Mouse (Mus musculus) hindbrain, embryonic 13.5 days (tissue): ENCODE measurements around the gene Adcy5. TPM values are rescaled to one million over a fixed set of nuclear protein-coding genes. Genes with fewer than 3 reads are reported as not detected.
A peak's percentile ranks its signal among the peaks of the same experiment; 100 is the strongest.

ENCODE experiments used
- ATAC-seq: fragments of 200-750 bp; cut with Nextera tagmentation; 2 replicates; pipeline ENCODE4 v1.8.0; 2017; ENCODE audit warnings: moderate TSS enrichment; ENCODE audit not compliant: low FRiP score
- H3K27ac ChIP-seq: fragments of 300-500 bp; sonication (generic); 2 replicates; pipeline ENCODE4 v1.5.1; 2015; ENCODE audit warnings: inconsistent platforms, mild to moderate bottlenecking, moderate library complexity
- H3K27me3 ChIP-seq: fragments of 300-500 bp; sonication (generic); 2 replicates; pipeline ENCODE4 v1.6.1; 2015; ENCODE audit warnings: mild to moderate bottlenecking, inconsistent platforms
- H3K36me3 ChIP-seq: fragments of 300-500 bp; sonication (generic); 2 replicates; pipeline ENCODE4 v1.6.1; 2015; ENCODE audit warnings: mild to moderate bottlenecking, inconsistent platforms
- H3K4me1 ChIP-seq: fragments of 300-500 bp; sonication (generic); replicated peaks from 2 replicates; pipeline ENCODE4 v1.6.1; 2015; ENCODE audit warnings: inconsistent platforms
- H3K4me2 ChIP-seq: fragments of 300-500 bp; sonication (generic); 2 replicates; pipeline ENCODE4 v1.6.1; 2015; ENCODE audit warnings: inconsistent platforms, mild to moderate bottlenecking, moderate library complexity
- H3K4me3 ChIP-seq: fragments of 300-500 bp; sonication (generic); 2 replicates; pipeline ENCODE4 v1.5.1; 2015; ENCODE audit warnings: mild to moderate bottlenecking, inconsistent platforms
- H3K9ac ChIP-seq: fragments of 300-500 bp; sonication (generic); 2 replicates; pipeline ENCODE4 v1.6.1; 2015; ENCODE audit warnings: mild to moderate bottlenecking, inconsistent platforms
- H3K9me3 ChIP-seq: fragments of 300-500 bp; sonication (generic); 2 replicates; pipeline ENCODE4 v1.6.1; 2016; ENCODE audit warnings: inconsistent platforms
- WGBS: fragments of 180-500 bp; shearing (Covaris S2); methylation state at CpG from one replicate; pipeline ENCODE4 v1.1.7; 2015; 5-methylcytosine and 5-hydroxymethylcytosine counted together
- polyA plus RNA-seq: library from polyadenylated mRNA; unstranded; fragments of >200 nt; fragmentation: Nextera tagmentation; extraction: Ambion mirVana; gene quantifications from 2 replicates; pipeline ENCODE4 v1.2.1, GENCODE M21; 2015

Adcy5 gene
- 5.0 and 5.6 TPM in 2 replicates for polyA plus RNA-seq

DNA sequence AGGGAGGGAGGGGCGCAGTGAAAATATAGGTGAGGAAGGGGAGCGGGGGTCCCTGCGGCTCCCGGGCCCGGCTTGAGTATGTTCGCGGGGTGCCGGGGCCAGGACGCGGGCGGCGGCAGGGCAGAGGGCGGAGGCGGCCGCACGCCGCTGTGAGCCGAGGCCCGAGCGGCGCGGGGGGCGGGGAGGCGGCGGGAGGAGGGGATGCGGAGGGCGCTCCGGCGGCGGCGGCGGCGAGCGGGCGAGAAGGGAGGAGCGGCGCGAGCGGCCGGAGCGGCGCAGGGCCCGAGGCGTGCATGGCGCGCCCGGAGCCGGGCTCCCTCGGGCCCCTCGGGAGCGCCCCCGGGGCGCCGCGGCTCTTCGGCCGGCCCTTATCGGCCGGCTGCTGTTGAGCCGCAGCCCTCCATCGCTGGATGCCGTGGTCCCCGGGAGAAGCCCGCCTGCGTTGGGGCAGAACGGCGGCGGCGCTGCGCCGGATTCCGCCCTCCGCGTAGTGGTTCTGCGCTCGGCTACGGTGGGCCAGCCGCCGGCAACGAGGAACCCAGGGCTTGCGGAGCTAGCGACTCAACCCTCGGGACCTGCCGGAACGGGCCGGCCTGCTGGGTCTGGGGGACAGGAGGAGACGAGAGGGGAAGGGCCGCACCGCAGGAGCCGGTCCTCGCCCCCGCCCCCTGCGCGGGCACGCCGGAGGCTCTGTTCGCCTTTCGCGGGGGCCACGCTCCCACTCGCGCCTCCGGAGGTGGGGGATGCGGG is at the start of gene Adcy5:
Gene Adcy5 (plus strand): TSS at position 237 of the 750 bp plus-strand sequence.
- WGBS, result 0% methylated on average over 45 of the region's 104 CpGs
- peak; percentile 67 for ATAC-seq

DNA sequence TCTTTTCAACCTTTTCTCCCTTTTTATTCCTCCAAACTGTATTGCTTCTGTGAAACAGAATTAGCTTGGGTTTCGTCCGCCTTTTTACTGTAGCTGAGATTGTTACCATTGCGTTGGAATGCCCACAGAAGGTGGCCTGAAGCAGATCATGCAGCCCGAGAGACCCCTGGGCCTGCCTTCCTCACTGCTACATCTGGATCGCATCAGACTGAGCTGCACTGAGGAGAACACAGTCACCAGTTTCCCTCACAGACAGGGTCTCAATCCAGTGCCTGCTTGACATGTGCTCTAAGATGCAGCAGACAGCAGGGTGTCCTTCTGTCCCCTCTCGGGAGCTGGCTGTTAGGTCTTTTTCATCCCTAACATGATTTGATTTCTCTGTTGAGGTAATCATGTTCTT is 46.7 kb upstream of the Adcy5 start:
- 77% methylated on average over 6 of the region's 6 CpGs for WGBS
- Histone ChIP-seq H3K4me3 (no peak overlapping the region), H3K9me3 (no peaks in the 10 kb centered on the region), H3K4me2 (no peak overlapping the region), H3K9ac (0 out of 2 replicates have a peak overlapping the region, but pooled peaks have one; percentile 10), H3K27ac (no peak overlapping the region), H3K36me3 (peaks cover 15% of the 10 kb centered on the region), H3K27me3 (no peaks in the 10 kb centered on the region), H3K4me1 (peaks cover 7% of the 10 kb centered on the region)
- no peak for ATAC-seq

More for the DNA sequence above, at the start of gene Adcy5:
- Histone ChIP-seq H3K36me3 (peaks cover 3% of the 10 kb centered on the region; the same call in 1 of the 2 replicates), H3K4me1 (peaks cover 61% of the 10 kb centered on the region), H3K27me3 (peaks cover 54% of the 10 kb centered on the region), H3K4me2 (peak within 1 kb of the TSS; percentile 79), H3K4me3 (peak within 1 kb of the TSS; percentile 83), H3K27ac (peak within 1 kb of the TSS; percentile 91), H3K9ac (peak within 1 kb of the TSS; percentile 95), H3K9me3 (no peaks in the 10 kb centered on the region)

DNA sequence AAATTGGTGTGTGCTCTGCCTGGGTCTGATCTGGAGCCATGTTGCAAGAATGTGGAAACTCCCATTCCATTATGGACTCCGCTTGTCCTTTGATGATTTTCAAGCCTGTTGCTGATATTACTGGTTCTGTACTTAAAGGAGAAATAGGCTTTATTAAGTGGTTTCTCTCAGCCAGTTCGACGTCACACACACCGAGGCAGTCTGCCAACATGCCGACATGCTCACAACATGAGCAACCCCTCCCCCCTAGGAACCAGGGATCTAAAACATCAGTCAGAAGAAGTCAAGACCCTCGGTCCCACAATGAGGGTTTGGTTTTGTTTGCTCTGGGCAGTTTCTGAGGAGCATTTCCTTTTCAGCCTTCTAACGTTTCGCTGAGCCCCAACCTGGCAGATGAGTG is 45.5 kb upstream of the Adcy5 start:
- no peaks in the 10 kb centered on the region for H3K27me3 ChIP-seq
- WGBS, result 48% methylated on average over 8 of the region's 8 CpGs
- ATAC-seq, result no peak

DNA sequence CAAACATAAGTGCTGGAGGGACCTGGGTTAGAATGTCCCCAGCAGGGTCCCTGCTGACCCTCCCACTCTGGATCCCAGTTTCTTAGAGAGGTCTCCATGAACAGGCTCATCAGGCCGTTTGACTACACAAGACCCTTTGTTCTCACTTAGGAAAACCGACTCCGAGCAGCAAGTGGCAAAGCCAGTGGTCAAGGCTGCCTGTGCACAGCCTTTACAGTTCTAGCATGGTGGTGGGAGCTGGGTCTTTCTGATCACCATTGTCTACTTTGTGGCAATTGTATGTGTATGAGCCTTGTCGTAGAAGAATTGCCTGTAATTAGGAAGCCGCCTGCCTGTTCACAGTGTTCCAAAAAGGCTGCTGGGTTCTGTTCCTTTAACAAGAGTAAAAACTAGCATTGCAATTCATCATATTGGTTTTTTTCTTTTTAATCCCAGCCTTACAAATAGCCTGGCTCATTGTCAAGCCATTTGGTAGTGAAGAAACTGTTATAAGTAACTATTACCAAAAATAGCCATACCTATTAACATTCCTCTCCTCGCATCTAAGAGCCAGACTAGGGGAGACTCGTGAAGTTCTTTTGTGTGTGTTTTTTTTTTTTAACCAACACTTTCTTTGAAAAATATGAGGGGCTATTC is 44.9 kb upstream of the Adcy5 start:
- 43% methylated on average over 7 of the region's 7 CpGs for WGBS
- peaks cover 7% of the 10 kb centered on the region for H3K4me1 ChIP-seq

More for the DNA sequence above, 45.5 kb upstream of the Adcy5 start:
- Histone ChIP-seq H3K4me3 (no peak overlapping the region), H3K9me3 (no peaks in the 10 kb centered on the region), H3K27ac (no peak overlapping the region), H3K4me1 (peaks cover 7% of the 10 kb centered on the region), H3K4me2 (no peak overlapping the region), H3K9ac (no peak overlapping the region), H3K36me3 (peaks cover 12% of the 10 kb centered on the region)

DNA sequence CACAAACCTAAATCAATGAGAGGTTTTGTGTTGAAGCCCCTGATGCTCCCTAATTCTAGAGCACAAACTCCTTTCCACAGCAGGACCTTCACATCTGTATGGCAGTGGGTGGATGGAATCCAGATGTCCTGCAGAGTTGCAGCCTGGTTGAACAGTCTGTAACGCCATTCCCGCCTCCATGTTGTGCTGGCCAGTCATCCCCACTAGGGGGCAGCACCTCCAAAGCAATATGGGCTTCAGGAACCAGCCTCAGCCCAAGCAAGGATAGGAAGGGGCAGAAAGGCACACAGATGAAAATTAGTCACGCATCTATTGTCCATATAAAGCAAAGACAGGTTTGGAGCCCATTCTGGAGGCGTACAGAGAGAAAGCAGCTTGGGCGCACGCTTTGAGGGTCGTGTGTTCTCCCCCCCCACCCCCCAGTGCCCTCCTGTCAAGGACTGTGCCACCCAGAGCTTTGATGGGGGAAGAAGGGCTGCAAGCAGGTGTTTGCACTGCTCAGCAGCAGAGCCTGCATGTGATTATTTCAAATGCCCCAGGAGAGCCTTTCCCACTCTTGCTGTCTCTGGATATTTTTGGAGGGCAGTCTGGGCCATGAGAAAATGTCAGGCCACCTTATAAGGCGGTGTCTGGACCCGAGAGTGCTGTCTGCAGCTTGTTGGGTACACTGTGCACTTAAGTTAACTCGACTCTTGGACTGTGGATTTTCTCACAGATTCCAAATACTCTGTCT is 44.1 kb upstream of the Adcy5 start:
- H3K27me3 ChIP-seq, result no peaks in the 10 kb centered on the region
- peak overlapping the region; percentile 47 for H3K4me2 ChIP-seq
- peaks cover 12% of the 10 kb centered on the region for H3K36me3 ChIP-seq
- H3K9me3 ChIP-seq, result no peaks in the 10 kb centered on the region
- H3K4me1 ChIP-seq, result peaks cover 7% of the 10 kb centered on the region
- H3K27ac ChIP-seq, result peak overlapping the region; percentile 42; the same call in 1 of the 2 replicates
- 25% methylated on average over 10 of the region's 10 CpGs for WGBS
- H3K9ac ChIP-seq, result peak overlapping the region; percentile 51
- peak; percentile 90 for ATAC-seq
- H3K4me3 ChIP-seq, result 0 out of 2 replicates have a peak overlapping the region, but pooled peaks have one; percentile 19

More for the DNA sequence above, 44.9 kb upstream of the Adcy5 start:
- no peak for ATAC-seq
- Histone ChIP-seq H3K27ac (no peak overlapping the region), H3K27me3 (no peaks in the 10 kb centered on the region), H3K36me3 (peaks cover 12% of the 10 kb centered on the region), H3K4me2 (no peak overlapping the region), H3K4me3 (no peak overlapping the region), H3K9me3 (no peaks in the 10 kb centered on the region), H3K9ac (no peak overlapping the region)

DNA sequence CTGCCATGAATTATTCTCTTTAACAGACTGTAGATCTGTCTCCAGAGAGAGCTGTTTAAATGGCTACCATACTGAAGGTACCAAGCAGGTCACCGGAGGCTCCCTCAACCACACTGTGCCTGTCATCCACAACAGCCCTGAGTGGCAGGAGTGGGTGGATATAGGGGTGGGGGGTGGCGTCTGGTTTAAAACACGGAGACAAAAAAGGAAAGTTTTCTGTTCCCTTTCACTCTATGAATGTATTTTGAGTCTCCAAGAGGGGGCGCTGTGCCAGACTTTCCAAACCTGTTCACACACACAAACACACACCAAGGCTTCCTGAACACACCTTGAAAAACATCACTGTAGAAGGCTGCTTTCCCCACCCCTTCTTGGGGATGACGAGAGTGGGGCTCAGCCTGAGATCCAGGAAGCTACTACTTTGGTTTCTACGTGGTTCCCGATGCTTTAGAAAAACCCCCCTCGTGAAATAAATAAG is 43.5 kb upstream of the Adcy5 start:
- H3K27ac ChIP-seq, result peak overlapping the region; percentile 42; the same call in 1 of the 2 replicates
- no peak overlapping the region for H3K9ac ChIP-seq
- no peaks in the 10 kb centered on the region for H3K27me3 ChIP-seq
- peaks cover 7% of the 10 kb centered on the region for H3K4me1 ChIP-seq
- no peak overlapping the region for H3K4me2 ChIP-seq
- WGBS, result 66% methylated on average over 8 of the region's 8 CpGs
- 0 out of 2 replicates have a peak, but pooled peaks have one; percentile 17 for ATAC-seq
- peaks cover 12% of the 10 kb centered on the region for H3K36me3 ChIP-seq
- no peak overlapping the region for H3K4me3 ChIP-seq
- no peaks in the 10 kb centered on the region for H3K9me3 ChIP-seq

DNA sequence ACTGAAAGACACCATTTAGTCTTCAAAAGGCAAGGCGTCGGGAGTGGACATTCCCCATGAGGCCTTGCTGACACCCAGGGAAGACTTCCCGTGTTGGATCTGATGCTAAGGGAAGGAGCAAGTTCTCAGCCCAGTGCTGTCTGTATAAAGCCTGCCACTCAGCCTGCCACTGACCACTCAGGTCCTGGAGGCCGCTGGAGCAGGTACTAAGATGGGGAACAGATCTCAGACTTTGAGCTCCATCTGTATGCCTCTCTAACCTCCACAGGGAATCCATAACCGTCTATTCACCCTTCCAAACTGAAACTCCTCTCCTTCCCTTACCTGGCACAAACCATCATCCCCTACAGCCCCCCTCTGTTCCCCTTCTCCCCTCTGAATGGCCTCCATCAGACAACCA is 41.2 kb upstream of the Adcy5 start:
- no peak overlapping the region for H3K9ac ChIP-seq
- H3K27ac ChIP-seq, result no peak overlapping the region
- H3K4me2 ChIP-seq, result no peak overlapping the region
- H3K4me1 ChIP-seq, result peaks cover 21% of the 10 kb centered on the region
- no peak overlapping the region for H3K4me3 ChIP-seq
- H3K27me3 ChIP-seq, result no peaks in the 10 kb centered on the region
- no peak for ATAC-seq
- 95% methylated on average over 5 of the region's 5 CpGs for WGBS
- H3K9me3 ChIP-seq, result no peaks in the 10 kb centered on the region
- H3K36me3 ChIP-seq, result 0 out of 2 replicates have a peak, but pooled peaks cover under 1% of the 10 kb centered on the region

DNA sequence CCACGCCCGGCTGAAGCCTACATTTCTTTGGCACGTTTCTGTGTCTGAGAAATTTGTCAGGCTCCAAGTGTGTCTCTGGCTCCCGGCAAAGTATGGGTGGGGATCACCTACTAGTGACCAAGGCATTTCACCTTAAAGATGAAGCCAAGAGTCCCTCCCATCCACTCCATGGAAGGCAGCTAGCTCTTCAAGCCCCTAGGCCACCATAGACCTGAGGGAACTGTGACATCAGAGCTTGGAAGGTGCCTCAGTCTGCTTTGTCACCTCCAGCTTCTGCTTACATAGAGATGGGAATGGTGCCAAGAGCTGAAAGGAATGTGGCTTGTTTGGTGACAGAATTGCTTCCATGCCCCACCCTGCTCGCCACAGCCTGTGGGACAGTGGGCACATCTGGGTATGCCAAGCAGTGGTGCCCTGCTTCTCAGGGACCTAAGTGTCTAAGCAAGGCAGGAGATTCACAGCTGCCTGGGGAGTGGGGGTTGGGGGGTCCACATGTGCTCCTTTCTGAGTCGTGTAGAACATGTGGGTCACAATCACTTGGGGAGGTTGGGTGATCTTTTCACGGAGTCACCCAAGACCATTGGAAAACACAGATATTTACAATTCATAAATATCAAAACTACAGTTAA is 38.2 kb upstream of the Adcy5 start:
- Histone ChIP-seq H3K27me3 (no peaks in the 10 kb centered on the region), H3K27ac (no peak overlapping the region), H3K4me2 (no peak overlapping the region), H3K36me3 (no peaks in the 10 kb centered on the region), H3K9me3 (no peaks in the 10 kb centered on the region), H3K4me1 (peaks cover 14% of the 10 kb centered on the region), H3K9ac (no peak overlapping the region), H3K4me3 (no peak overlapping the region)
- ATAC-seq, result no peak
- WGBS, result 82% methylated on average over 7 of the region's 7 CpGs

DNA sequence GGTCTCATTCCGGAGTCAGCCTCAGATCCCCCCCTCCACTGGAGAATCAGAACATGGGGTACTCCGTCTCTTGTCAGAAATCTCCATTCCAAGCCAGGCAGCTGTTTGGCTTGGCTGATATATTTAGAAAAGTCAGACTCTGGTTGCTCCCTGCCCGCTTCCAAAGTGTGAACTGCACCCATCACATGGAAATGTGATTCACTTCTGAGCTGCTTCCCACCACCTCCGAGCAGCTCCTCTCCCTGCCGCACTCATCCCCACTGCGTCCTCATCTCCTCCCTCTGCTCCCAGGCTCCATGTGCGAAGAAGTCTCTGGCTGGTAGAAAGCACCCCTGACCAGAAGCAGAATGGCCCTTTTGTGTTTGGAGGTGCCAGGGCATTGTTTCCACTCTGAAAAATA is 37.2 kb upstream of the Adcy5 start:
- Histone ChIP-seq H3K4me1 (peaks cover 14% of the 10 kb centered on the region), H3K9me3 (no peaks in the 10 kb centered on the region), H3K36me3 (no peaks in the 10 kb centered on the region), H3K9ac (no peak overlapping the region), H3K4me2 (no peak overlapping the region), H3K27ac (no peak overlapping the region), H3K4me3 (no peak overlapping the region), H3K27me3 (no peaks in the 10 kb centered on the region)
- 68% methylated on average over 7 of the region's 7 CpGs for WGBS
- no peak for ATAC-seq

DNA sequence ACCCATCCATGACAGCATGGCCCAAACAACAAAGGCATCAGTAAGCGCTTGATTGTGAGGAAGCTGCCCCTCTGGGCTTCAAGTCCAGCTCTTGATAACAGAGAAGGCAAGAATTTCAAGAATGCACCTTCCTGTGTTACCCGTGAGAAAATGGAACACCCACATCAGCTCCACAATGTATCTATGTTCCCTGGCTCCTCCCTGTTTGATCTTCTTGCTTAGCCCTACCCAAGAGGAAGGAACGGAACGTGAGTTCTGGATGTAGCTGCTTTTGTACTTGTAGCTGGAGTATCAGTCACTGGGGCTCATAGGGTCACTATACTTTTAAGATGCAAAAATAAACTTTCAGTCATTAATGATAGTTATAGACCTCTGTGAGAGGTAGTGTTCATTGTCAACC is 34.1 kb upstream of the Adcy5 start:
- no peaks in the 10 kb centered on the region for H3K36me3 ChIP-seq
- H3K4me2 ChIP-seq, result no peak overlapping the region
- WGBS, result 81% methylated on average over 4 of the region's 4 CpGs
- H3K4me1 ChIP-seq, result peaks cover 14% of the 10 kb centered on the region
- no peak for ATAC-seq
- no peak overlapping the region for H3K27ac ChIP-seq
- no peaks in the 10 kb centered on the region for H3K9me3 ChIP-seq
- no peak overlapping the region for H3K9ac ChIP-seq
- no peak overlapping the region for H3K4me3 ChIP-seq
- H3K27me3 ChIP-seq, result no peaks in the 10 kb centered on the region

DNA sequence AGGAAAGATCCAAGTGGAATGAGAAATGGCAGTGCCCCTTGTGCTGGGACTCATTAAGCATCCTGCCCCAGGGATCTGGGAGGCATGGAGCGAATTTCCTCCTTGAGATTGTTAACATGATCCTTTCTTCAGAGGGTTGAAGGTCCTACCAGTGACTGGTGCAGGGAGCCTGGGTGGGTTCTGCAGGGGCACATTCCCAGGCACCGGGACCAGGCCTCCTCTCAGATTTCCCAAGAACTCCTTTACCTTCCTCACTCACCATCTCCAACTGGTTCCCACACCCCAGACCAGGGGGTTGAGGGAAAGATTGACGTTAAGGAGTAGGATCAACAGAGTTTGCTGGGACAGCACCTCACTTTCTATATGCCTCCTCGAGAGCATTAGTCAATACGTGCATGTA is 27.4 kb upstream of the Adcy5 start:
- no peak for ATAC-seq
- WGBS, result 87% methylated on average over 5 of the region's 5 CpGs
- H3K4me3 ChIP-seq, result no peak overlapping the region
- H3K9ac ChIP-seq, result no peak overlapping the region
- no peaks in the 10 kb centered on the region for H3K9me3 ChIP-seq
- no peaks in the 10 kb centered on the region for H3K27me3 ChIP-seq
- no peak overlapping the region for H3K27ac ChIP-seq
- no peak overlapping the region for H3K4me2 ChIP-seq
- H3K36me3 ChIP-seq, result no peaks in the 10 kb centered on the region
- no peaks in the 10 kb centered on the region; the same call in 1 of the 2 replicates for H3K4me1 ChIP-seq

DNA sequence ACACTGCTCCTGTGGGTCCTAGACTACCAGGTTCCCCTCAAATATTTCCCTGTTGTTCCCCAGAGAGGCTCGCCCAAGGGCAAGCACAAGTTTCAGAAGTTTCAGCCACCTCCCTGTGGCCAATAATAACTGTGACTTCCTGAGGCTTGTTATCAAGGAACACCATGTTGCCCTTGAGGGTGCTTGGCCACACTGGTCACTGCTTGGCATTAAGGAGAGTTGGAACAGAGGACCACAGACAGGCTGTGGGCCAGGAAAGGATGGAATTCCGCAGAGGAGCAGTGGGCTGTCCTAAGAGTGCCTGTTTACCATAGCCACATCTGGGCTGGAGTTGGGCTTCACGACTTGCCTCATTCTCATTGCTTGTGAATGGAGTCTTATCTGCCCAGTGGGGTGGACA is 24.5 kb upstream of the Adcy5 start:
- no peak overlapping the region for H3K4me2 ChIP-seq
- WGBS, result 81% methylated on average over 3 of the region's 3 CpGs
- no peaks in the 10 kb centered on the region for H3K27me3 ChIP-seq
- no peak overlapping the region for H3K4me3 ChIP-seq
- no peak for ATAC-seq
- H3K4me1 ChIP-seq, result no peaks in the 10 kb centered on the region
- no peaks in the 10 kb centered on the region for H3K36me3 ChIP-seq
- no peak overlapping the region for H3K9ac ChIP-seq
- H3K27ac ChIP-seq, result no peak overlapping the region
- no peaks in the 10 kb centered on the region for H3K9me3 ChIP-seq
